Mouse (Mus musculus): ENCODE data around the gene Btbd9.

DNA sequence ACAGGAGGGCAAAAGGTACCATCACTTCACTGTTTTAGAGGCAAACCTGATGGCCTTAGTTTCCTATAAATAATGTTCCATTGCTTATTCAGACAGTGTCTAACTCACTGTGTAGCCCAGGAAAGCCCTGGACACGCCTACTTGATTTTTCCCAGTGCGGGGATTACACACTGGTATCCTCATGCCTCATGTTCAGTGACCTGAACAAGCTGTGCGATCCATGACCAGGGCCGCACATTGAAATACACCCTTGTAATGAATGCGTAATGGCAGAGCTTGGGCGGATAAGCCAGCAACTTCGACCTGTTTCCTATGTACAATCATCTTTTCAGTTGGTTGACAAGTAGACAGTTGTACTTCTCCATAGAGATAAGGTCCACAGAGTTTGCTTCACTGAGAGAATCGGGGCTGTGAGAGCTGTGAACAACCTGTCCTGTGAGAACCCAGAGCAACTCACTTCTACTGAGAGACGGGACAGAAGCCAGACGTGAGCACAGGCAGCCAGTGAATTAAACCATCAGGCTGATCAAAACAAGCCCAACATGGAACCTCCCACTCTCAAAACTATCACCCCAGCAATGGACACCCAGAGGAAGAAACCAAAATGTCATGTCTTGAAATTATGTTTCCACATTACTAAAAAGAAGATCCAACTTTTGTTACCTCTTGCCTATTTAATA is 145.2 kb downstream of the Btbd9 start:
- TF ChIP-seq CTCF (IDR thresholded peaks at IDR 0.05; ENCODE audit: control insufficient read depth, insufficient read depth, insufficient read length) = no peak
- TF ChIP-seq MYOG (IDR thresholded peaks at IDR 0.05; ENCODE audit: control insufficient read depth, extremely low read depth, insufficient read length) = no peak
- no peak for TF ChIP-seq CEBPB (IDR thresholded peaks at IDR 0.05; ENCODE audit: low read depth)
- no peak for TF ChIP-seq USF1 (IDR thresholded peaks at IDR 0.05; ENCODE audit: low read depth)
- TF ChIP-seq MYOD1 (IDR thresholded peaks at IDR 0.05; ENCODE audit: control insufficient read depth, insufficient read length, low read depth) = no peak

All from C2C12 (cell line).